Mouse (Mus musculus): ENCODE results near the gene Gm26602.

Gm26602 gene

GRCm38 (mm10) chr10:79959847-79960601, 49.4 kb downstream of the Gm26602 start, which contains the start of gene Wdr18:
Wdr18 (plus strand) TSS chr10:79960152.
- DNase-seq (ENCODE audit: low read depth): peak; percentile 100

Data from 416B (cell line).